Mouse (Mus musculus): ENCODE results near the gene Psmf1.
A peak's percentile ranks its signal among the peaks of the same experiment; 100 is the strongest.

DNA sequence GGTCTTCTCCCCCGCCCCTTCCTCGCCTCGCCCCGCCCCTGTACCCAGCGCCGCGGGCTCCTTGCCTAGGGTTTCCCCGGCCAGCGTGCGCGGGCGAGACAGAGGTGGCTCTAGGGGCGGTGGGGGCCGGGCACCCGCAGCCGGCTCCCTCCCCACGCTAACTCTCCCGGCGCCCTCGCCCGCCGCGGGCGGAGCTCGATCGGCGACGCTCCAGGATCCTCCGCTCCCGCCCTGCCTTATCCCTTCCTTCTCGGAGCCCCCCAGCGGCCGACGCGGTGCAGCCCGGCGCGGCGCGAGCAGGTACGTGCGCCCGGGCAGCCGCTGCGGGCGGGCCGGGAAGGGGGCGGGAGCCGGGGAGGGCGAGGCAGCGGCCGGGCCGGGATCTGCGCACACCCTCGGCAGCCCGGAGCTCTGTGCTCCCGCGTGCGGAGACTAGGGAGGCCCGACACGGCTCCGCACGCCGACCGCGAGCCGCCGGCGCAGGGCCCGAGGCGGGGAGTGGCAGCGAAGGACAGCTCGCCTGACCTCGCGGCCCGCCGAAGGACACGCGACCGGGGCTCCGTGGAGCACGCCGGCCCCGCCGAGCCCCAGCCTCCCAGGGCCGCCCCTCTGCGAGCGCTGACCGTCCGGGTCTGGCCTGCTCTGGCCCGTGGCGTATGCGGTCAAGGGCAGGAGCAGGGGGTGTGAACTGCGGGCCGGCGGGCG lies 41.7 kb downstream of the Psmf1 start:
- TF ChIP-seq POLR2A (IDR thresholded peaks at IDR 0.05; ENCODE audit: borderline replicate concordance, extremely low read depth, insufficient read depth, insufficient read length, poor library complexity, severe bottlenecking), result peak; percentile 38; the same call in 1 of the 2 replicates
- peak; percentile 44; the same call in 1 of the 2 replicates for TF ChIP-seq CTCF (IDR thresholded peaks at IDR 0.05; ENCODE audit: borderline replicate concordance, extremely low read depth, insufficient read depth, insufficient read length)
